Mouse (Mus musculus) heart, postnatal 0 days (tissue): ENCODE results near the gene Dpy19l3.

Source experiments
- CTCF ChIP-seq: IDR thresholded peaks from 2 replicates; pipeline ENCODE4 v1.5.1; 2016; ENCODE audit warnings: antibody characterized with exemption, control low read depth, low read depth
- EP300 ChIP-seq: IDR thresholded peaks from 2 replicates; pipeline ENCODE4 v1.6.1; 2016; ENCODE audit warnings: antibody characterized with exemption, low read depth

GRCm38 (mm10) chr7:35659173-35659572, 95.1 kb downstream of the Dpy19l3 start:
- peak; percentile 50 for TF ChIP-seq CTCF
- no peak for TF ChIP-seq EP300
